Mouse (Mus musculus): ENCODE data around the gene Bace2. TPM values are rescaled to one million over a fixed set of nuclear protein-coding genes. Genes with fewer than 3 reads are reported as not detected.

Gene Bace2
- polyA plus RNA-seq (2012; rRNA removed): 2.2 and 2.7 TPM in 2 replicates

DNA sequence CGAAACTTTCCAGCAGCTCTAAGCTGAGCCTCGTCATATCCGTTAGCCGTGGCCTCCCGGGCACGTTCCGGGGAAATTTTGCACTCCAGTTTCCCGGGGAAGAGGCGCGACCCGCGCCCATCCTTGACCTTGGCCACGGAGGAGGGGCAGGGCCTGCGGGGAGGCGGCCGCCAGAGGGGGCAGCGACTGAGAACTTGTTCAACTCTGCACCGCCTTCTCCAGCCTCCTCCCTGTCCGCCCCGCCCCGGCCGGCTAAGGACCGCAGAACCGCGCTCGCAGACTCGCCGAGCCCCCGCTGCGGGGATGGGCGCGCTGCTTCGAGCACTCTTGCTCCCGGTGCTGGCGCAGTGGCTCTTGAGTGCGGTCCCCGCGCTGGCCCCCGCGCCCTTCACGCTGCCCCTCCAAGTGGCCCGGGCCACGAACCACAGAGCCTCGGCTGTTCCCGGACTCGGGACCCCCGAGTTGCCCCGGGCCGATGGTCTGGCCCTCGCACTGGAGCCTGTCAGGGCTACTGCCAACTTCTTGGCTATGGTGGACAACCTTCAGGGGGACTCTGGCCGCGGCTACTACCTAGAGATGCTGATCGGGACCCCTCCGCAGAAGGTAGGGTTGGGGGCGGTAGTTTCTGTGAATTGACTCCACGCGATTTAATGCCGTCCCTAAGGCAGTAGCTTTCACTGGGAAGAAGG lies at the start of gene Bace2:
Gene Bace2, plus strand, starts transcription at position 244 of the 689 bp plus-strand sequence.
- WGBS: 2% methylated on average over 58 of the region's 58 CpGs
- Histone ChIP-seq H3K4me3 (replicated peaks; ENCODE audit: insufficient read depth, low read depth, low read length) (peak within 1 kb of the TSS; percentile 8), H3K4me1 (ENCODE audit: control insufficient read depth, insufficient read depth, low read length) (peaks cover 6% of the 10 kb centered on the region), H3K27ac (ENCODE audit: insufficient read depth, low read length) (no peak within 1 kb of the TSS), H3K27me3 (ENCODE audit: control insufficient read depth, insufficient read depth, low read length) (peaks cover 5% of the 10 kb centered on the region; the same call in 1 of the 2 replicates)
- TF ChIP-seq POLR2A (IDR thresholded peaks at IDR 0.05; ENCODE audit: borderline replicate concordance, insufficient read depth, low read length) (no peak), CTCF (IDR thresholded peaks at IDR 0.05; ENCODE audit: borderline replicate concordance, insufficient read depth, low read depth, low read length) (no peak)
- peak; percentile 15 to 20 for DNase-seq

- H3K4me1 ChIP-seq (ENCODE audit: control insufficient read depth, insufficient read depth, low read length): no peaks in the 10 kb centered on the region
- no peak overlapping the region for H3K4me3 ChIP-seq (replicated peaks; ENCODE audit: insufficient read depth, low read depth, low read length)
- H3K27ac ChIP-seq (ENCODE audit: insufficient read depth, low read length): no peak overlapping the region
- DNase-seq: no peak
- H3K27me3 ChIP-seq (ENCODE audit: control insufficient read depth, insufficient read depth, low read length): no peaks in the 10 kb centered on the region
- WGBS: 48% methylated on average over 4 of the region's 4 CpGs
- TF ChIP-seq CTCF (IDR thresholded peaks at IDR 0.05; ENCODE audit: borderline replicate concordance, insufficient read depth, low read depth, low read length): no peak
- no peak for TF ChIP-seq POLR2A (IDR thresholded peaks at IDR 0.05; ENCODE audit: borderline replicate concordance, insufficient read depth, low read length)
Observed at GRCm38 (mm10) chr16:97307594-97307993, 48.9 kb upstream of the Bace2 start.

DNA sequence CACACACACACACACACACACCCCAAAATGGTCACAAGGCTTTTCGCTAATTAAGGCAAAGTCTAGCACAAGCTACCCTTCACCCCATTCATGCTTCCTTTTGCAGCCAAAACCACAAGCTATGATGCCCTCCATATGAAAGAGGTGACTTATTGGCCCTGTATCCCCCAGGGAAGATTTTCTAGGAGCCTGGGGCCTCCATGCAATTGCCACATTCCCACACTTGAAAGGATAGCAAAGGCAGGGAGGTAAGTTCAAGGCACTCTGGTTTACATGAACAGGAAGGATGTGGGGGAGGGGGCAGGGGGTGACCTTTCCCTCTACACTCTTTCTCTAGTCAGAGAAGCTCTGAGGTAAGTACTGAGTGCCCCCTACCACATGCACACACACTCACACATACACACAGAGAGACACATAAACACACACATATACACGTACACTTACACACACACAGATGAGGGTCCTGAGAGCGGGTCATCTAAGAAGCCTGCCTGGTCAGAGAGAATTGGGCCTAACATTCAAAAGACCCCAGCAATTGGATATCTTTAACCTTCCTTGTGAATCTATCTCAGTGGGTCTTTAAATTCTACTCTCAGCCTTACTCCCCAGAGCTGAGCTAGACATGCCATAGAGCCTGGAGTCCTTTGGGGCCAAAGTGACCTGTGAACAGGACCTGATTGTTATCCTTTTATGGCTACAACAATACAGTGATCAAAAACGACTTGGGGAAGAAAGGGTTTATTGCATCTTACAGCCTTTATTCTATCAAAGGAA lies 46.6 kb upstream of the Bace2 start:
- Histone ChIP-seq H3K4me3 (replicated peaks; ENCODE audit: insufficient read depth, low read depth, low read length) (no peak overlapping the region), H3K27me3 (ENCODE audit: control insufficient read depth, insufficient read depth, low read length) (no peaks in the 10 kb centered on the region), H3K4me1 (ENCODE audit: control insufficient read depth, insufficient read depth, low read length) (no peaks in the 10 kb centered on the region), H3K27ac (ENCODE audit: insufficient read depth, low read length) (no peak overlapping the region)
- DNase-seq: no peak
- WGBS: 76% methylated on average over 4 of the region's 4 CpGs
- no peak for TF ChIP-seq CTCF (IDR thresholded peaks at IDR 0.05; ENCODE audit: borderline replicate concordance, insufficient read depth, low read depth, low read length)
- TF ChIP-seq POLR2A (IDR thresholded peaks at IDR 0.05; ENCODE audit: borderline replicate concordance, insufficient read depth, low read length): no peak

- no peak overlapping the region for H3K27ac ChIP-seq (ENCODE audit: insufficient read depth, low read length)
- 96% methylated on average over 1 of the region's 1 CpGs for WGBS
- H3K4me3 ChIP-seq (replicated peaks; ENCODE audit: insufficient read depth, low read depth, low read length): no peak overlapping the region
- H3K4me1 ChIP-seq (ENCODE audit: control insufficient read depth, insufficient read depth, low read length): no peaks in the 10 kb centered on the region
- TF ChIP-seq POLR2A (IDR thresholded peaks at IDR 0.05; ENCODE audit: borderline replicate concordance, insufficient read depth, low read length) (no peak), CTCF (IDR thresholded peaks at IDR 0.05; ENCODE audit: borderline replicate concordance, insufficient read depth, low read depth, low read length) (no peak)
- H3K27me3 ChIP-seq (ENCODE audit: control insufficient read depth, insufficient read depth, low read length): no peaks in the 10 kb centered on the region
- DNase-seq: no peak
Observed at GRCm38 (mm10) chr16:97310570-97310846, 46.0 kb upstream of the Bace2 start.

GRCm38 (mm10) chr16:97312960-97313686 lies 43.4 kb upstream of the Bace2 start:
- no peaks in the 10 kb centered on the region for H3K4me1 ChIP-seq (ENCODE audit: control insufficient read depth, insufficient read depth, low read length)
- TF ChIP-seq CTCF (IDR thresholded peaks at IDR 0.05; ENCODE audit: borderline replicate concordance, insufficient read depth, low read depth, low read length) (peak; percentile 66; the same call in 1 of the 2 replicates), POLR2A (IDR thresholded peaks at IDR 0.05; ENCODE audit: borderline replicate concordance, insufficient read depth, low read length) (no peak)
- H3K27me3 ChIP-seq (ENCODE audit: control insufficient read depth, insufficient read depth, low read length): no peaks in the 10 kb centered on the region
- WGBS: 30% methylated on average over 10 of the region's 10 CpGs
- DNase-seq: peak; percentile 28 to 53
- no peak overlapping the region for H3K27ac ChIP-seq (ENCODE audit: insufficient read depth, low read length)
- no peak overlapping the region for H3K4me3 ChIP-seq (replicated peaks; ENCODE audit: insufficient read depth, low read depth, low read length)

- DNase-seq: no peak
- TF ChIP-seq CTCF (IDR thresholded peaks at IDR 0.05; ENCODE audit: borderline replicate concordance, insufficient read depth, low read depth, low read length) (no peak), POLR2A (IDR thresholded peaks at IDR 0.05; ENCODE audit: borderline replicate concordance, insufficient read depth, low read length) (no peak)
- 86% methylated on average over 3 of the region's 3 CpGs for WGBS
- no peak overlapping the region for H3K27ac ChIP-seq (ENCODE audit: insufficient read depth, low read length)
- no peaks in the 10 kb centered on the region for H3K27me3 ChIP-seq (ENCODE audit: control insufficient read depth, insufficient read depth, low read length)
- no peaks in the 10 kb centered on the region for H3K4me1 ChIP-seq (ENCODE audit: control insufficient read depth, insufficient read depth, low read length)
- no peak overlapping the region for H3K4me3 ChIP-seq (replicated peaks; ENCODE audit: insufficient read depth, low read depth, low read length)
Observed at GRCm38 (mm10) chr16:97321576-97321975, 35.0 kb upstream of the Bace2 start.

DNA sequence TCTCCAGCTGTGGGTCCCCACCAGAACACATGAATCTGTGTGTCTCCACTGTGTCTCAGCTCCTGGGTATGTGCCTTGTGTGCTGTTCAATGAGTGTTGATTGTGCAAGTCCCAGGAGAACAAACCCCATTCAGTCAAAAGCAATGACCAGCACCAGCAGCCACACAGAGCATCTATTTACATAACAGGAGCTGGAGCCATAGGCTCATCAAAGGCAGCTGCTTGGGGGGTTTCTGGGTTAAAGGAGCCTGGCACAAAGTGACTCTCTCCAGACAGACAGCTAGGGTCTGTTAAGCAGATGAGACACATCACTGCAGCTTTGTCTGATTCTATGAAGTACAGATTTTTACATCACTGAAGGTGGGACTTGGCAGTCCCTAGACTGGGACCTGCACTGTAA lies 33.9 kb upstream of the Bace2 start:
- TF ChIP-seq CTCF (IDR thresholded peaks at IDR 0.05; ENCODE audit: borderline replicate concordance, insufficient read depth, low read depth, low read length) (no peak), POLR2A (IDR thresholded peaks at IDR 0.05; ENCODE audit: borderline replicate concordance, insufficient read depth, low read length) (no peak)
- DNase-seq: no peak
- no peak overlapping the region for H3K27ac ChIP-seq (ENCODE audit: insufficient read depth, low read length)

More for the DNA sequence above, 33.9 kb upstream of the Bace2 start:
- Histone ChIP-seq H3K4me1 (ENCODE audit: control insufficient read depth, insufficient read depth, low read length) (no peaks in the 10 kb centered on the region), H3K4me3 (replicated peaks; ENCODE audit: insufficient read depth, low read depth, low read length) (no peak overlapping the region), H3K27me3 (ENCODE audit: control insufficient read depth, insufficient read depth, low read length) (no peaks in the 10 kb centered on the region)
